Mouse (Mus musculus) kidney, embryonic 15.5 days (tissue): ENCODE results near the gene Rev3l. TPM values are rescaled to one million over a fixed set of nuclear protein-coding genes. Genes with fewer than 3 reads are reported as not detected.

Source experiments
- polyA plus RNA-seq: library from polyadenylated mRNA; unstranded; fragments of >200 nt; fragmentation: Nextera tagmentation; extraction: Ambion mirVana; gene quantifications from 2 replicates; pipeline ENCODE4 v1.2.1, GENCODE M21; 2015

Gene Rev3l
- polyA plus RNA-seq, 1 experiment from 2014 or later = 15.5 TPM

Other genes with a start within 250 kb of the Rev3l start
- gene Traf3ip2, start 119.2 kb upstream of the Rev3l start, polyA plus RNA-seq = 15.9 and 18.5 TPM in 2 replicates
- 5.6 and 5.7 TPM in 2 replicates for gene Mfsd4b4, start 167.1 kb downstream of the Rev3l start, polyA plus RNA-seq
- not detected in 2 replicates for gene Mfsd4b2, start 194.8 kb downstream of the Rev3l start, polyA plus RNA-seq
- gene Mfsd4b3, start 228.0 kb downstream of the Rev3l start, polyA plus RNA-seq = 1.5 and 1.9 TPM in 2 replicates